Mouse (Mus musculus): ENCODE results near the gene Fam186b.

Gene Fam186b

GRCm38 (mm10) chr15:99319411-99319871 is 23.8 kb upstream of the Fam186b start:
- DNase-seq (ENCODE audit: low spot score): peak; percentile 39

- DNase-seq (ENCODE audit: low spot score): no peak
These were observed 23.2 kb upstream of the Fam186b start for GRCm38 (mm10) chr15:99318861-99319410.

- no peak for DNase-seq (ENCODE audit: low spot score)
These were observed 22.4 kb upstream of the Fam186b start for GRCm38 (mm10) chr15:99318071-99318470.

- DNase-seq (ENCODE audit: low spot score): no peak
These were observed 21.6 kb upstream of the Fam186b start for GRCm38 (mm10) chr15:99317267-99317651.

GRCm38 (mm10) chr15:99316314-99317266 is 20.9 kb upstream of the Fam186b start:
- peak; percentile 77 for DNase-seq (ENCODE audit: low spot score)

- no peak for DNase-seq (ENCODE audit: low spot score)
These were observed 19.2 kb upstream of the Fam186b start for GRCm38 (mm10) chr15:99314891-99315290.

GRCm38 (mm10) chr15:99310617-99311016 is 14.9 kb upstream of the Fam186b start:
- DNase-seq (ENCODE audit: low spot score): no peak

- no peak for DNase-seq (ENCODE audit: low spot score)
These were observed 13.9 kb upstream of the Fam186b start for GRCm38 (mm10) chr15:99309549-99309948.

- no peak for DNase-seq (ENCODE audit: low spot score)
These were observed 11.8 kb upstream of the Fam186b start for GRCm38 (mm10) chr15:99307476-99307875.

- no peak for DNase-seq (ENCODE audit: low spot score)
These were observed 525 bp upstream of the Fam186b start for GRCm38 (mm10) chr15:99296213-99296612.

- DNase-seq (ENCODE audit: low spot score): peak; percentile 94
These were observed 794 bp downstream of the Fam186b start, which contains the start of gene Prpf40b for GRCm38 (mm10) chr15:99294813-99295374. Prpf40b (plus strand) TSS chr15:99295087.

GRCm38 (mm10) chr15:99294287-99294686 is 1.4 kb downstream of the Fam186b start:
- DNase-seq (ENCODE audit: low spot score): no peak

- DNase-seq (ENCODE audit: low spot score): no peak
These were observed 5.1 kb downstream of the Fam186b start for GRCm38 (mm10) chr15:99290586-99290985.

- no peak for DNase-seq (ENCODE audit: low spot score)
These were observed 10.5 kb downstream of the Fam186b start for GRCm38 (mm10) chr15:99285189-99285535.

GRCm38 (mm10) chr15:99284527-99285188 is 11.0 kb downstream of the Fam186b start:
- peak; percentile 21 for DNase-seq (ENCODE audit: low spot score)

GRCm38 (mm10) chr15:99283456-99283855 is 12.2 kb downstream of the Fam186b start:
- no peak for DNase-seq (ENCODE audit: low spot score)

GRCm38 (mm10) chr15:99278271-99278670 is 17.4 kb downstream of the Fam186b start:
- DNase-seq (ENCODE audit: low spot score): no peak

GRCm38 (mm10) chr15:99276095-99276494 is 19.6 kb downstream of the Fam186b start:
- DNase-seq (ENCODE audit: low spot score): no peak

GRCm38 (mm10) chr15:99265679-99266078 is 30.0 kb downstream of the Fam186b start:
- peak; percentile 78 for DNase-seq (ENCODE audit: low spot score)

GRCm38 (mm10) chr15:99264363-99264762 is 31.3 kb downstream of the Fam186b start:
- DNase-seq (ENCODE audit: low spot score): no peak

- DNase-seq (ENCODE audit: low spot score): no peak
These were observed 33.0 kb downstream of the Fam186b start for GRCm38 (mm10) chr15:99262702-99263101.

GRCm38 (mm10) chr15:99259730-99260252 is 35.9 kb downstream of the Fam186b start:
- peak; percentile 83 for DNase-seq (ENCODE audit: low spot score)
